Mouse (Mus musculus) frontal cortex, adult (tissue): ENCODE data around the gene Olfr826.
"Not testable (repeated sequence)": the region's sequence is repeated elsewhere in the genome, so short reads cannot be mapped to it uniquely, and the experiment has no call there.

Experiments
- ATAC-seq: cut with Nextera tagmentation; 2 replicates; pipeline ENCODE4 v1.9.2; 2017; ENCODE audit warnings: mild to moderate bottlenecking, moderate library complexity, mixed read lengths; ENCODE audit not compliant: low TSS enrichment

Olfr826 gene

DNA sequence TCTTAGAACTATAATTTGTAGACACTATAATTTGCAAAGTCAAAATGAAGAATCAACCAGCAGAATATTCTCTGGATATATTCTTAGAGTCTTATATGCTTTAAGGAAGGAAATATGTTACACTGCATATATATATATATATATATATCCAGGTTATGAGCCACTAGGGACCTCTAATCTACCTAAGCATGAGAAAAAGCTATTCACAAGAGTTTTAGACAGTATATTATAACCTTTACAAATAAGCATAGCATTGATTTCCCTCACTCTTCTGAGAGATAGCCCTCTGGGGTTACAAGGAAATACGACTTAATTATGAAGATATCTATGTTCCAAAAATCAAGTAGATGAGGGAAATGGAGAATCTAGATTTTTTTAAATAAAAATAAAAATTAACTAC is at the start of gene Olfr826:
TSS of gene Olfr826 (minus strand) at position 101 of the 400 bp plus-strand sequence.
- no peak for ATAC-seq

DNA sequence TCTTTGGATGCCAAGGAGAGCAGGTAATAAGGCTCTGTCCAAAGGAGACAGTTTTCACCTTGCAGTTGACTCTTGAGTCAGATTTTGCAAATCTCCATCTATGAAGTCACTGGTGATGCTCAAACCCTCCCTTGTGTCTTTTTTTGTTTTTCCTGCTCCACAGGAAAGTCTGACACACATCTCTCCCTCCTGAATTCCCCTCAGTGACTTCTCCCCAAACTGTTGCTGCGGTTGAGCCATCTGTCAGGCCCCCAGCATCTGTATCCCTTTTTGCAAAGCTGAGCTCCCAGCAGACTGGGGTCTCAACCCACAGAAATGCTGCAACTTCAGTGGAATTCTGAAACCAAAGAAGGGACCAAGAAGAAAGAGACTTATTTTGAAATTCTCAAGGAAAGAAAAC is 48.1 kb upstream of the Olfr826 start:
- ATAC-seq, result no peak

DNA sequence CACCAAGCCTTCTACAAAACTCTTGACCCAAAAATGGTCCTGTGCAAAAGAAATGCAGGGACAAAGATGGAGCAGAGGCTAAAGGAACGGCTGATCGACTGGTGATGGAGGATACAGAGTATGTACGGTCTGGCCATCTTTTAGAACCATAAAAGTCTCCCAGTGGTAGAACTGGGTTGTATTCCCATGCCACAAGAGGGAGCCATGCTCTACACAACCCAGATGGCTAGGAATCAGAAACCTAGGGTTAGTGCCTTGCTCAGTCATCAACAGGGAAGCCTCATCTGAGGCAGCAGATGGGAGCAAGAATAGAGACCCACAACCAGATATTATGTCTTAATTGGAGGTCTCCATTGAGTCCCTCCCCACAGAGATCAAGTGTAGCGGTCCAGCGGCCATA is 45.6 kb upstream of the Olfr826 start:
- peak; percentile 70; the same call in 1 of the 2 replicates for ATAC-seq

DNA sequence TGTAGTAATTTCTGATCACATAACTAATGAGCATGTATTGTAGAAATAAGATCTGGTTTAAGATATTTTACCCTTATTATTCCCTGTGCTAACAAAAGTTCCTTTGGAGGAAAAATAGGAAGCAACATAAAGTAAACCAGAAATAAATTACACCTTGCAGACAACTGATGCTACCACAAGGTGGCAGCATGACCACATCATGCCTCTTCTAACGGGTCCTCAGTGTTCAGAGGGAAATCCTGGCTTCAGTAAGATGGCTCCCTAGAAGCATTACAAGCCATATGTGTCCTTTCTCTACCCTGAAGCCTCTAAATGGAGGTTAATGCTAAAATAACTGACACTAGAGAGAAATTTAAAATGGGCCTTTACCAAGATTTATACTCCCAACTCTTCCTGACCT is 44.3 kb upstream of the Olfr826 start:
- peak; percentile 95 for ATAC-seq

DNA sequence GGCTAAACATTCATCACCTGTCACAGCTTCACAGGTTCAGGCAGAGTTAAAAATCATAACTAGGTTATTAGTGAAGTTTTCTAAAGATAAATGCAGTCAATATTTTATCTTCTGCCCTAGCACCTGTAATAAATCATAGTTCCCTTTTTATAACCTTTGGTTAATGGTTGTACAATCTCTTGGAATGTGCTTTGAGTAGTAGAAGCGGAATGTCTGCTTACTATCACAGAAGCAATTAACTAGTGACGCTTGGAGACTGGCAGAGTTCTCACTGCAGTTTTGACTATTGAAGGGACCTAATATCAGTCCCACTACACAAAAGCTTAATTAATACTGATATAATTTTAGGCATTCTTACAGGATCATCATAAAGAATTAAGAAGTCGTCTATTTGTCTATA is 41.0 kb upstream of the Olfr826 start:
- no peak for ATAC-seq

DNA sequence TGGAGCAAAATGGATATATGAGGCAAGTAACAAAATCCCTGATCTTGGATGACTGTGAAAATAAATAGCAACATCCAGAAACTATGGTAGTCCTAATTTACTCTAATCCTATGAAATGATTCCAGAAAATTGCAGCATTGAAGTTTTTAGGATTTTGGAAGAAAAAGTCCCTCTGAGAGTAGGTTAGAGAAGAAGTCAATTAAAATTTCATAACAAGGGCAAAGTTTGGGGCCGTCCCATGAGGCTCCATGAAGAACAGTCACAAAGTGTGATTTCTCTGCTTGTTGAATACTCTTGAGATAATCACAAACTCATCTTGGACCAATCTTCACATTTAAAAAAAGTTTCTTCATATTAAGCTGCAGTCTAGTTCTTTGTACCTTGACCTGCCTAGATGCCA is 30.3 kb upstream of the Olfr826 start, which contains the start of gene Olfr827:
TSS of gene Olfr827 (minus strand) at position 101 of the 400 bp plus-strand sequence.
- ATAC-seq, result no peak

DNA sequence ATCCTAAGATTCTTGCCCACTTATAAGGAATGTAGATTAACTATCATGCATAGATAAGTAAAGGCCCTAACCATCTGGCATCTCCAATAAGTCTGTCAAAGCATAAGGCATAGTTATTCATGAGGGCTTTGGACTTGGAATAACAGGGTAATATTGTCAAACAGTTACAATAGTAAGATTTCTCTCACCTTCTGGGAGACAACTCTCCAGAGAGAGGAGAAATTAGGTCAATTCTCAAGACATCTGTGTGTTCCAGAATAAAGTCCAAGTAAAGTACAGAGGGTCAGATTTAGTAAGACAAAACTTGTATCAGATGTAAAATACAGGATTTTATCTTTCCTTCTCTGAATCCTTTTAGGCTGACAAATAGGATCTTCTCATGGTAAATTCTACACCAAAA is 17.3 kb downstream of the Olfr826 start, which contains the start of gene Olfr825:
TSS of gene Olfr825 (minus strand) at position 101 of the 400 bp plus-strand sequence.
- no peak for ATAC-seq

DNA sequence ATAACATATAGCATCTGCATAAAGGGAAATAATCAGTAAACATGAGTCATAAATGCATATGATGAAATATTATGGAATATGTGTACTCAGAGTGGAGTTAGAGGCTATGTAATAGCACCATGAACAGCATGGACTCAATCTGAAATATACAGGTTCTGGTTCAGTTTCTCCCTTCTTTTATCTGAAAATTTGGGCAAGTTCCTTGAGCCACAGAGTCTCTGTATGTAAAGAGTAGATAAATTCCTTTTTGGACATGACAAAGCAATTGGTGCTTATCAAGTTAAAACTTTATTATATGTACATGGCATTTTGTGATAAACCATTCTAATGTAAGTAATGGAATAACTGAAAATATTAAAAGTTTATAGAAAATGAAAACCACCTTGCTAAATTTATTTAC is 18.8 kb downstream of the Olfr826 start:
- no peak for ATAC-seq

DNA sequence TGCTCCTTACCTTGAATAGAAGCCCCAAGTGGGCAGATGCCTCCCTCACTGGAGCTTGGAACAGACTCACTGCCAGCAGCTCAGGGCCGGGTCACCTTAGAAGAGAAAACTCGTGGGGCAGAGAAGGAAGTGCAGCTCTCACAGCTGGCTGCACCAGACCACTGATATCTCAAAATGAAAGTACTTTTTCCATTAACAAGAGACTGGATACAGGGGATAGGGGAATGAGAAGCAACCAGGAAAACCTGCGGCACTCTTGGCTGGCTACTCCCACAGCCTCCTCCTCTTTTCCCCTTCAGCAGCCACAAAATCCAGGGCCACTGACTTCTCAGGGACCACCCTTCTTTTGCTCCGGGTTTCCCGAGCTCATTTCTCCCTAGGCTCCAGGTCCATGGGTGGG is 39.9 kb downstream of the Olfr826 start:
- no peak for ATAC-seq

DNA sequence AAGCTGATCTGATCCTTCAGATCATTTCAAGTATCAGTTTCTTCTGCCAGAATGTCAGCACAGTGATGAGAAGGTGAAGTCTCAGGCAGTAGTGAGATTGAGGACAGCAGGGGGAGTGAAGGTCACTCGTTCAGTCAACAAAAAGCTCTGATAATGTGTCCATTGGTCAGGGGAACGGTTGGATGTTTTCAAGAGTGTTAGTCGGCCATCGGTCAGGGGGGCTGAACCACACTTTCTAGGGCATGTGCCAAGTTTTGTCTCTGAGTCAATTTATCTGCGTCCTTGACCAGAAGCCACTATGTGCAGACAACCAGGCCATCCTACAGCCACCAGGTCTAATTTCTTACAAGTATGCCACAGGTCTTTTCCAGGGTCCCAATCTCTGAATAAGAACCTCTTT is 41.5 kb downstream of the Olfr826 start:
- ATAC-seq, result not testable (repeated sequence)

DNA sequence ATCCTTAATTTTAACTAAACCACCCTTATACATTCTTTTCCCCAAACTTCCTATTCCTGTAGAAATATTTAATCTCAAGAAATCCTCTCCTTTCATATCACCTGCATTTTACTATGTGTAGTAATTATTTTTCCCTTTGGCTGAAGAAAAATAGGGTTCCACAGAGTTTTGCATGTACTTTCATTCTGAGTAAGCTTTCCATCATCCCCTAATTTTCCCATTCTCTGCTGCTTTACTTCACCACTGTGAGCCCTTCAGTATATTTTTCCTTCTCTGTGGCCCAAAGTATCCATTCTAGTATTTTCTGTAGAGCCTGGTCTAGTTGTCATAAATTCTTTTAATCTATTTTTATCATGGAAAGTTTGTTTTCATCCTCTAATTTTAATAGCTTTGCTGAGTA is 49.2 kb downstream of the Olfr826 start:
- no peak for ATAC-seq

DNA sequence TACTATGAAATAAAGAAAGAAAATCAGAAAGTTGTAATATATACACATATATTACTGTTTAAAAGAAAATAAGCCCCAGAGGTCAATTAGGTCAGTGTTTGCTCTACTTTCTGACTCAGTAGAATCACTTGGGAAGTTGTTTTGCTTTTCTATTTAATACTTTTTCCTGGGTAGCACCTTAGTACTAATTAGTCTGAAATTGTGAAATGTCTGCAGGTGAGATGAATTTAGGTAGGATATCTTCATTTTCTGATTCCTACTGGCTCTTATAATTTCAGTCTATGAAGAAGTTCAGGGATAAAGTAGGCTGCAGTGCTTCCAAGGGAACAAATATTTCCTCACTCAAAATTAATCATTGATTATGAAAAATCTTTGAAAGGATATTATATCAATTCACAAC is 54.1 kb downstream of the Olfr826 start, which contains the start of gene Olfr824:
TSS of gene Olfr824 (minus strand) at position 101 of the 400 bp plus-strand sequence.
- not testable (repeated sequence) for ATAC-seq
